Mouse (Mus musculus): ENCODE data around the gene Tmem131l. TPM values are rescaled to one million over a fixed set of nuclear protein-coding genes. Genes with fewer than 3 reads are reported as not detected.

Gene Tmem131l
- polyA plus RNA-seq, 1 experiment from 2014 or later, result 37.5 TPM

- H3K36me3 ChIP-seq, result no peaks in the 10 kb centered on the region
- H3K4me3 ChIP-seq (replicated peaks), result no peak overlapping the region
- H3K4me1 ChIP-seq, result no peaks in the 10 kb centered on the region
- ATAC-seq (replicated peaks; ENCODE audit: low FRiP score), result no peak; the same call in 1 of the 2 replicates
- no peaks in the 10 kb centered on the region for H3K9me3 ChIP-seq (replicated peaks)
- 35% methylated on average over 1 of the region's 1 CpGs for WGBS
- no peak overlapping the region for H3K27ac ChIP-seq
- H3K4me2 ChIP-seq, result no peak overlapping the region
- no peaks in the 10 kb centered on the region for H3K27me3 ChIP-seq
- no peak overlapping the region for H3K9ac ChIP-seq
These were observed 177.0 kb downstream of the Tmem131l start for GRCm38 (mm10) chr3:83862956-83863355.

GRCm38 (mm10) chr3:83859595-83859994 is 180.4 kb downstream of the Tmem131l start:
- Histone ChIP-seq H3K4me1 (no peaks in the 10 kb centered on the region), H3K4me2 (no peak overlapping the region), H3K9ac (no peak overlapping the region), H3K27me3 (no peaks in the 10 kb centered on the region), H3K36me3 (no peaks in the 10 kb centered on the region), H3K27ac (no peak overlapping the region), H3K9me3 (replicated peaks) (no peaks in the 10 kb centered on the region), H3K4me3 (replicated peaks) (no peak overlapping the region)
- no peak for ATAC-seq (replicated peaks; ENCODE audit: low FRiP score)
- 91% methylated on average over 7 of the region's 7 CpGs for WGBS

- no peak for ATAC-seq (replicated peaks; ENCODE audit: low FRiP score)
- Histone ChIP-seq H3K9me3 (replicated peaks) (no peaks in the 10 kb centered on the region), H3K4me3 (replicated peaks) (no peak overlapping the region), H3K4me2 (no peak overlapping the region), H3K36me3 (no peaks in the 10 kb centered on the region), H3K4me1 (no peaks in the 10 kb centered on the region), H3K9ac (no peak overlapping the region), H3K27ac (no peak overlapping the region), H3K27me3 (no peaks in the 10 kb centered on the region)
- WGBS, result 68% methylated on average over 3 of the region's 3 CpGs
These were observed 180.9 kb downstream of the Tmem131l start for GRCm38 (mm10) chr3:83859071-83859470.

- H3K9ac ChIP-seq, result no peak overlapping the region
- H3K36me3 ChIP-seq, result no peaks in the 10 kb centered on the region
- ATAC-seq (replicated peaks; ENCODE audit: low FRiP score), result no peak
- WGBS, result 92% methylated on average over 13 of the region's 13 CpGs
- no peak overlapping the region for H3K4me3 ChIP-seq (replicated peaks)
- no peaks in the 10 kb centered on the region for H3K9me3 ChIP-seq (replicated peaks)
- H3K4me2 ChIP-seq, result no peak overlapping the region
- H3K4me1 ChIP-seq, result no peaks in the 10 kb centered on the region
- H3K27ac ChIP-seq, result no peak overlapping the region
- H3K27me3 ChIP-seq, result no peaks in the 10 kb centered on the region
These were observed 182.4 kb downstream of the Tmem131l start for GRCm38 (mm10) chr3:83857621-83858020.

GRCm38 (mm10) chr3:83855643-83856042 is 184.3 kb downstream of the Tmem131l start:
- Histone ChIP-seq H3K36me3 (no peaks in the 10 kb centered on the region), H3K4me1 (no peaks in the 10 kb centered on the region), H3K27ac (no peak overlapping the region), H3K9me3 (replicated peaks) (no peaks in the 10 kb centered on the region), H3K9ac (no peak overlapping the region), H3K4me2 (no peak overlapping the region), H3K4me3 (replicated peaks) (no peak overlapping the region), H3K27me3 (no peaks in the 10 kb centered on the region)
- 93% methylated on average over 5 of the region's 5 CpGs for WGBS
- no peak for ATAC-seq (replicated peaks; ENCODE audit: low FRiP score)

GRCm38 (mm10) chr3:83849341-83849740 is 190.6 kb downstream of the Tmem131l start:
- no peak overlapping the region for H3K4me2 ChIP-seq
- no peaks in the 10 kb centered on the region for H3K36me3 ChIP-seq
- no peaks in the 10 kb centered on the region for H3K27me3 ChIP-seq
- H3K9ac ChIP-seq, result no peak overlapping the region
- WGBS, result 76% methylated on average over 2 of the region's 2 CpGs
- no peak overlapping the region for H3K4me3 ChIP-seq (replicated peaks)
- H3K4me1 ChIP-seq, result no peaks in the 10 kb centered on the region
- no peak for ATAC-seq (replicated peaks; ENCODE audit: low FRiP score)
- no peak overlapping the region for H3K27ac ChIP-seq
- no peaks in the 10 kb centered on the region for H3K9me3 ChIP-seq (replicated peaks)

Other genes starting within 250 kb of the Tmem131l start
- 3.1 and 3.5 TPM in 2 replicates for gene Tlr2, start 198.4 kb downstream of the Tmem131l start, polyA plus RNA-seq (2015; fragmentation: Nextera tagmentation; extraction: Ambion mirVana)
- gene Mnd1, start 115.6 kb upstream of the Tmem131l start, polyA plus RNA-seq (2015; fragmentation: Nextera tagmentation; extraction: Ambion mirVana), result 17.5 and 18.0 TPM in 2 replicates
- gene Gm6525, start 133.9 kb upstream of the Tmem131l start, polyA plus RNA-seq (2015; fragmentation: Nextera tagmentation; extraction: Ambion mirVana), result 0.51 and 1.1 TPM in 2 replicates